Mouse (Mus musculus): Measurements from ENCODE around the gene Capn15. TPM values are rescaled to one million over a fixed set of nuclear protein-coding genes. Genes with fewer than 3 reads are reported as not detected.

Gene Capn15
- total RNA-seq, 1 experiment: 18.0 TPM

DNA sequence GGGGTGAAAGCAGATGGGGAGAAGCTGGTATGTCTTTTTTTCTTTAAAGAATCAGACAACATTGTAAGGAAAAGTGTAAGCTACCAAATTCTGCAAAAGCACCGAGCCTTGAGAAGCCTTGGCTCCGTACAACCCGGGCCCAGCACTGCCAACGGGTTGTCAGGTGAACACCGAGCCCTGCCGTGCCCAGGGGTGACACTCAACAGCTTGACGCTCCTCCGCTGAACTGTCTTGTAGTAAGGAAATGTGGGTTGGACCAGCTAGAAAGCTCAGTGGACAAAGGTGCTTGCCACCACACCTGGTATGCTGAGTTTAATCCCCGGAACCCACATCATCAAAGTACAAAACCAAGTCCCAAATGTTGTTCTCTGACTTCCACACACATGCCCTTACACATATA is 39.1 kb upstream of the Capn15 start:
- no peaks in the 10 kb centered on the region for H3K36me3 ChIP-seq (ENCODE audit: control insufficient read depth, insufficient read depth, low read length, poor library complexity, severe bottlenecking)
- no peak for TF ChIP-seq ZNF384 (IDR thresholded peaks at IDR 0.05; ENCODE audit: low read depth, low read length)
- TF ChIP-seq HCFC1 (IDR thresholded peaks at IDR 0.05; ENCODE audit: borderline replicate concordance, insufficient read depth, low read length): no peak
- TF ChIP-seq ZC3H11A (IDR thresholded peaks at IDR 0.05; ENCODE audit: borderline replicate concordance, low read depth, low read length): no peak
- TF ChIP-seq MAFK (IDR thresholded peaks at IDR 0.05; ENCODE audit: insufficient read depth, low read depth, low read length): no peak
- TF ChIP-seq CHD2 (IDR thresholded peaks at IDR 0.05; ENCODE audit: low read depth, low read length): no peak

DNA sequence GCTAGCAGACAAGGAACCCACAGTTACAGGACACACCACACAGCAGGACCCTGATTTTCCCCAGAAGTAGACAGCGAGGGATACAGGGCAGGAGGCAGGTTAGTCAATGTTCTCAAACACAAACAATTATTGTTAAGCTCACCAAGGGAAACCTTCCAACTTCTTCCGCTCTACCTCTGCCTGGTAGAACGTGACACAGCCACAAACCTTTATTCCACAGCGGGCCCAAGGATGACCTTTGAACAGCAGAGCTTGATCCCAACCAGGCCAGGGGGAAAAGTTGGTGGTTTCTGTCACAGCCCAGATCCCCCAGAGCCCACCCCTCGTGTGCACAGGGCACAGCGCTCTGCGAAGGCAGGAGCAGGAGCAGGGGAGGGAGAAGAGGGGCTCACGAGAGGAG is 38.4 kb upstream of the Capn15 start:
- no peak overlapping the region for H3K27ac ChIP-seq (ENCODE audit: insufficient read depth, low read depth, low read length, poor library complexity, severe bottlenecking)
- H3K36me3 ChIP-seq (ENCODE audit: control insufficient read depth, insufficient read depth, low read length, poor library complexity, severe bottlenecking): no peaks in the 10 kb centered on the region
- no peak overlapping the region for H3K4me3 ChIP-seq (ENCODE audit: insufficient read depth in 1 of 2, low read depth in 1 of 2, low read length in 2 of 2, poor library complexity in 1 of 2, severe bottlenecking in 1 of 2)
- H3K9me3 ChIP-seq (ENCODE audit: control insufficient read depth, insufficient read depth, low read depth, low read length): no peaks in the 10 kb centered on the region
- H3K4me1 ChIP-seq (ENCODE audit: control insufficient read depth in 2 of 2, insufficient read depth in 2 of 2, low read length in 2 of 2, poor library complexity in 1 of 2): 0 out of 4 replicates have a peak, but pooled peaks cover 0 to 2% of the 10 kb centered on the region in 2 experiments
- H3K9ac ChIP-seq (ENCODE audit: insufficient read depth, low read depth, low read length, poor library complexity, severe bottlenecking): no peak overlapping the region
- TF ChIP-seq ZNF384 (IDR thresholded peaks at IDR 0.05; ENCODE audit: low read depth, low read length): no peak
- no peak for TF ChIP-seq CHD2 (IDR thresholded peaks at IDR 0.05; ENCODE audit: low read depth, low read length)
- no peak for TF ChIP-seq MAFK (IDR thresholded peaks at IDR 0.05; ENCODE audit: insufficient read depth, low read depth, low read length)
- no peak for TF ChIP-seq ZC3H11A (IDR thresholded peaks at IDR 0.05; ENCODE audit: borderline replicate concordance, low read depth, low read length)
- no peak for TF ChIP-seq HCFC1 (IDR thresholded peaks at IDR 0.05; ENCODE audit: borderline replicate concordance, insufficient read depth, low read length)
- no peak for DNase-seq (ENCODE audit: low read depth, low spot score)
- in situ Hi-C loops (cut with MboI; ENCODE audit: low sequenced_read_pairs in 2 of 2, unreplicated experiment in 2 of 2): no loop called here

More for the DNA sequence above, 39.1 kb upstream of the Capn15 start:
- no peak overlapping the region for H3K27ac ChIP-seq (ENCODE audit: insufficient read depth, low read depth, low read length, poor library complexity, severe bottlenecking)
- H3K4me1 ChIP-seq (ENCODE audit: control insufficient read depth in 2 of 2, insufficient read depth in 2 of 2, low read length in 2 of 2, poor library complexity in 1 of 2): 0 out of 4 replicates have a peak, but pooled peaks cover 0 to 2% of the 10 kb centered on the region in 2 experiments
- no peak for DNase-seq (ENCODE audit: low read depth, low spot score)
- H3K4me3 ChIP-seq (ENCODE audit: insufficient read depth in 1 of 2, low read depth in 1 of 2, low read length in 2 of 2, poor library complexity in 1 of 2, severe bottlenecking in 1 of 2): no peak overlapping the region
- no peak overlapping the region for H3K9ac ChIP-seq (ENCODE audit: insufficient read depth, low read depth, low read length, poor library complexity, severe bottlenecking)
- H3K9me3 ChIP-seq (ENCODE audit: control insufficient read depth, insufficient read depth, low read depth, low read length): no peaks in the 10 kb centered on the region
- in situ Hi-C loops (cut with MboI; ENCODE audit: low sequenced_read_pairs in 2 of 2, unreplicated experiment in 2 of 2): no loop called here

DNA sequence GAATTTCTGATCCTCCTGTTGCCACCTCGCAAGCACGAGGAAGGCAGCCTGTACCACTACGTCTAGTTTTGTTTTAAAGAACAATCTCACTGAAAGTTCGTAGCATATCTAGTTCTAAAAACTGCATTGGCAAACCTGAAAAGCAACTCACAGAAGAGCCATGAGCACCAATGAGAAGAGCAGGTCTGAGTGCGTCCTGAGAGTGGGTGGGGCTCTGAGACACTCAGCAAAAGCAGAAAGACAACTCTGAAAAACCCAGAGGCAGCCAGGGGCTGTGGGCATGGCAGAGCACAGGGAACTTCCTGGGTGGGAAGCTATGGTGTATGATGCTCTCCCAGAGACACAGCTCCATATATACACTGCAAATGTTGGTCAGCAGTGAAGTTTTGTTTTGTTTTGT is 37.6 kb upstream of the Capn15 start:
- in situ Hi-C loops (cut with MboI; ENCODE audit: low sequenced_read_pairs in 2 of 2, unreplicated experiment in 2 of 2): no loop called here
- Histone ChIP-seq H3K27ac (ENCODE audit: insufficient read depth, low read depth, low read length, poor library complexity, severe bottlenecking) (no peak overlapping the region), H3K9ac (ENCODE audit: insufficient read depth, low read depth, low read length, poor library complexity, severe bottlenecking) (no peak overlapping the region), H3K4me1 (ENCODE audit: control insufficient read depth in 2 of 2, insufficient read depth in 2 of 2, low read length in 2 of 2, poor library complexity in 1 of 2) (0 out of 4 replicates have a peak, but pooled peaks cover 0 to 2% of the 10 kb centered on the region in 2 experiments), H3K36me3 (ENCODE audit: control insufficient read depth, insufficient read depth, low read length, poor library complexity, severe bottlenecking) (no peaks in the 10 kb centered on the region), H3K4me3 (ENCODE audit: insufficient read depth in 1 of 2, low read depth in 1 of 2, low read length in 2 of 2, poor library complexity in 1 of 2, severe bottlenecking in 1 of 2) (no peak overlapping the region), H3K9me3 (ENCODE audit: control insufficient read depth, insufficient read depth, low read depth, low read length) (no peaks in the 10 kb centered on the region)
- TF ChIP-seq CHD2 (IDR thresholded peaks at IDR 0.05; ENCODE audit: low read depth, low read length): no peak
- TF ChIP-seq HCFC1 (IDR thresholded peaks at IDR 0.05; ENCODE audit: borderline replicate concordance, insufficient read depth, low read length): no peak
- TF ChIP-seq MAFK (IDR thresholded peaks at IDR 0.05; ENCODE audit: insufficient read depth, low read depth, low read length): no peak
- TF ChIP-seq ZNF384 (IDR thresholded peaks at IDR 0.05; ENCODE audit: low read depth, low read length): no peak
- TF ChIP-seq ZC3H11A (IDR thresholded peaks at IDR 0.05; ENCODE audit: borderline replicate concordance, low read depth, low read length): no peak
- no peak for DNase-seq (ENCODE audit: low read depth, low spot score)

DNA sequence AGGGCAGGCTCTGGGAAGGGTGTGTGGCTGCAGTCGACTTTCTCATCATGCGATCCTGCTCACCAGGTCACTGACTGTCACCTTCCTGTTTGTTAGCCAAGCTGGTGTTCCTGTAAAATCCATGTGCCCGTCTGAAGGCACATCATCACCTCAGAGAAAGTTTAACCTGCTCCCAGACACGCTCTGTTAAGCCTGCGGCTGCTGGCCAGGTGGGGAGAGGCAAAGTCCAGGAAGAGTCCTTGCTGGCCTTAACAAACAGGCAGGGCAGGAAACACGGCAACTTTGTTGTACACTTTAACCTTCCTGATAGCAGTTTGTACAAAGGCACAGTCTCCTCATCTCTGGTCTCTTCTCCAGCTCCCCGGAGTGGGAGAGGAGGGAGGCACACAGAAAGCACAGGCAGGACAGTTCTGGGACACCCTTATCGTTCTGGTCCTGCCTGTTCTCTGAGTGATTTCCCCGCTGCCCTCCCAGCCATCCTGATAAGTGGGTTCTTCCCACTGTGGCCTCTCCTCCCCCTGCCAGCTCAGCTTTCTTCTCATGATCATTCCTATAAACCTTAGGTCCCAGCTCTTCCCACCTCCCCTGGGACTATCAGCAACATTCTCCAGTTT is 36.2 kb upstream of the Capn15 start:
- H3K36me3 ChIP-seq (ENCODE audit: control insufficient read depth, insufficient read depth, low read length, poor library complexity, severe bottlenecking): no peaks in the 10 kb centered on the region
- no peaks in the 10 kb centered on the region for H3K9me3 ChIP-seq (ENCODE audit: control insufficient read depth, insufficient read depth, low read depth, low read length)
- DNase-seq (ENCODE audit: low read depth, low spot score): no peak
- TF ChIP-seq MAFK (IDR thresholded peaks at IDR 0.05; ENCODE audit: insufficient read depth, low read depth, low read length) (no peak), ZNF384 (IDR thresholded peaks at IDR 0.05; ENCODE audit: low read depth, low read length) (no peak), HCFC1 (IDR thresholded peaks at IDR 0.05; ENCODE audit: borderline replicate concordance, insufficient read depth, low read length) (no peak), ZC3H11A (IDR thresholded peaks at IDR 0.05; ENCODE audit: borderline replicate concordance, low read depth, low read length) (no peak), CHD2 (IDR thresholded peaks at IDR 0.05; ENCODE audit: low read depth, low read length) (no peak)
- 0 out of 4 replicates have a peak, but pooled peaks cover 0 to 2% of the 10 kb centered on the region in 2 experiments for H3K4me1 ChIP-seq (ENCODE audit: control insufficient read depth in 2 of 2, insufficient read depth in 2 of 2, low read length in 2 of 2, poor library complexity in 1 of 2)
- no peak overlapping the region for H3K9ac ChIP-seq (ENCODE audit: insufficient read depth, low read depth, low read length, poor library complexity, severe bottlenecking)
- no peak overlapping the region for H3K4me3 ChIP-seq (ENCODE audit: insufficient read depth in 1 of 2, low read depth in 1 of 2, low read length in 2 of 2, poor library complexity in 1 of 2, severe bottlenecking in 1 of 2)
- H3K27ac ChIP-seq (ENCODE audit: insufficient read depth, low read depth, low read length, poor library complexity, severe bottlenecking): no peak overlapping the region
- in situ Hi-C loops (cut with MboI; ENCODE audit: low sequenced_read_pairs in 2 of 2, unreplicated experiment in 2 of 2): no loop called here
